ENCODE assay signal across 10 mouse cellular contexts in genomic region chr7:123429624-123430410, GRCm38 (mm10). TPM values are rescaled to one million over a fixed set of nuclear protein-coding genes. Genes with fewer than 3 reads are reported as not detected.
DNase-seq lines count a peak whose midpoint lies in the region; ATAC-seq and TF ChIP-seq lines count a peak whose summit lies in the region.
"Had no signal": no experiment of that assay in that cellular context is flagged by ENCODE, and none has a peak within 500 bp of the region (broad histone marks: within the 10 kb centered on the region; RNA-seq: fewer than 3 reads in every experiment).

No protein-coding gene starts in this region.

- no peak overlapping the region for H3ac ChIP-seq in C2C12 (ENCODE audit: control insufficient read depth, insufficient read length, low read depth)

- H3K9ac ChIP-seq in intestine, embryonic 14.5 days (ENCODE audit: low read length) = no peak overlapping the region
- H3K9ac ChIP-seq: hindbrain, embryonic 14.5 days had no signal

- H3K4me1 ChIP-seq in intestine, embryonic 14.5 days (replicated peaks; ENCODE audit: control insufficient read depth, insufficient read depth, low read length) = no peaks in the 10 kb centered on the region

- no peak overlapping the region for H3K27ac ChIP-seq in intestine, embryonic 14.5 days (ENCODE audit: low read depth)
- H3K27ac ChIP-seq: hindbrain, embryonic 14.5 days; layer of hippocampus, adult 2 months had no signal

- H3K4me2 ChIP-seq in intestine, embryonic 14.5 days (ENCODE audit: low read length) = no peak overlapping the region
- H3K4me2 ChIP-seq: hindbrain, embryonic 14.5 days had no signal

- DNase-seq in heart, adult 8-10 months (ENCODE audit: low spot score) = peak; percentile 20
- DNase-seq in heart, postnatal 25 days (ENCODE audit: low spot score) = no peak
- DNase-seq in intestine, embryonic 14.5 days (ENCODE audit: low spot score) = peak; percentile 51
- DNase-seq in layer of hippocampus, adult 18-20 months (ENCODE audit: low spot score in 2 of 2) = no peak
- no peak for DNase-seq in left cerebral cortex, postnatal 10 days (ENCODE audit: extremely low spot score in 1 of 2, low spot score in 2 of 2)
- no peak for DNase-seq in right cerebral cortex, postnatal 10 days (ENCODE audit: low spot score in 2 of 2)

- H3K27me3 ChIP-seq in C2C12 (ENCODE audit: control insufficient read depth, insufficient read depth, insufficient read length) = no peaks in the 10 kb centered on the region
- H3K27me3 ChIP-seq in intestine, embryonic 14.5 days (replicated peaks; ENCODE audit: control insufficient read depth, insufficient read depth, low read length) = no peaks in the 10 kb centered on the region

- ATAC-seq in intestine, embryonic 14.5 days (replicated peaks; ENCODE audit: low FRiP score, low TSS enrichment, low read depth) = 0 out of 2 replicates have a peak, but pooled peaks have one; percentile 47
- ATAC-seq in monocyte, adult 5-6 weeks (replicated peaks; ENCODE audit: insufficient number of reproducible peaks, low FRiP score, low TSS enrichment, poor library complexity, severe bottlenecking) = peak; percentile 92

- H3K4me3 ChIP-seq in C2C12 (ENCODE audit: insufficient read depth, poor library complexity, severe bottlenecking) = no peak overlapping the region
- H3K4me3 ChIP-seq in intestine, embryonic 14.5 days (ENCODE audit: low read depth, low read length) = no peak overlapping the region
- H3K4me3 ChIP-seq: layer of hippocampus, adult 2 months had no signal

- WGBS in intestine, embryonic 14.5 days = 66% methylated on average over 8 of the region's 8 CpGs

- H3K36me3 ChIP-seq in C2C12 (ENCODE audit: control insufficient read depth, insufficient read depth) = no peaks in the 10 kb centered on the region
- H3K36me3 ChIP-seq in intestine, embryonic 14.5 days (ENCODE audit: control insufficient read depth, insufficient read depth, low read length) = peaks cover 4% of the 10 kb centered on the region; the same call in 1 of the 2 replicates

- no peaks in the 10 kb centered on the region for H3K79me3 ChIP-seq in C2C12 (ENCODE audit: low read depth)

- TF ChIP-seq CTCF in C2C12 (IDR thresholded peaks at IDR 0.05; ENCODE audit: control insufficient read depth, insufficient read depth, insufficient read length) = no peak

- intact Hi-C loops in heart, postnatal 25 days (cut with DNase I) = no loop called here
- intact Hi-C loops in left cerebral cortex, postnatal 10 days (cut with DNase I) = no loop called here

- 0 out of 2 replicates have a peak, but pooled peaks cover 5% of the 10 kb centered on the region for H3K9me3 ChIP-seq in intestine, embryonic 14.5 days (ENCODE audit: control insufficient read depth, low read length)

- no peaks in the 10 kb centered on the region for H3K79me2 ChIP-seq in C2C12 (ENCODE audit: control insufficient read depth, insufficient read depth)

TF ChIP-seq in C2C12, 6 proteins besides CTCF, POLR2A, EP300 and RAD21:
- TF ChIP-seq MAX (IDR thresholded peaks at IDR 0.05) (peak; percentile 42), CEBPB (IDR thresholded peaks at IDR 0.05; ENCODE audit: low read depth) (peak; percentile 41), FOSL1 (IDR thresholded peaks at IDR 0.05; ENCODE audit: insufficient read depth, low read length, poor library complexity, severe bottlenecking) (no peak)

RNA-seq across cellular contexts. Expression of gene Aqp8, which starts 32.3 kb away (rescaled TPM):
- total RNA-seq in heart, adult 8-10 months (2022) = 10 to 100 TPM in 2 of 4 experiments, 1 to 10 TPM in 2; 9.5 to 11.9 (median 10.1) TPM
- 1 to 10 TPM; 1.7 to 2.0 TPM for total RNA-seq in heart, postnatal 25 days (2021)
- polyA plus RNA-seq in C2C12 (2012; fragmentation: generic; extraction: Trizol) = 0.02 TPM
- polyA plus RNA-seq in intestine, embryonic 14.5 days (2014; fragmentation: Nextera tagmentation; extraction: Ambion mirVana) = 1.1 TPM in 1 of 2 replicates, not detected in the other
- not detected in 3 replicates for total RNA-seq in monocyte, adult 5-6 weeks (2017)
- not detected for total RNA-seq in layer of hippocampus, adult 18-20 months (2021)
- total RNA-seq in left cerebral cortex, postnatal 10 days (2021) = not detected
- total RNA-seq: layer of hippocampus, adult 2 months had no signal
- polyA plus RNA-seq: hindbrain, embryonic 14.5 days had no signal

Comparison
In these comparisons a context has a peak if more than half of its experiments do, and no peak if none do; other contexts are left out.
1. DNase-seq: peak in heart, adult 8-10 months (single experiment) and intestine, embryonic 14.5 days (single experiment); none in heart, postnatal 25 days (single experiment), layer of hippocampus, adult 18-20 months (0 of 2), left cerebral cortex, postnatal 10 days (0 of 2) and right cerebral cortex, postnatal 10 days (0 of 2).